Mouse (Mus musculus) lung, postnatal 10 days (tissue): ENCODE measurements around the gene Arf3.

Experiments
- DNase-seq: peaks from one replicate; pipeline ENCODE4 v3.0.0; 2021

Arf3 gene

GRCm38 (mm10) chr15:98714230-98714652 is 48.8 kb downstream of the Arf3 start:
- DNase-seq: peak; percentile 85

GRCm38 (mm10) chr15:98710442-98710841 is 52.6 kb downstream of the Arf3 start:
- DNase-seq: peak; percentile 79

GRCm38 (mm10) chr15:98707766-98708372 is 55.1 kb downstream of the Arf3 start, which contains the start of gene Ccdc65:
Ccdc65 (plus strand) TSS chr15:98708207.
- peak; percentile 94 for DNase-seq

- DNase-seq: no peak
Observed at GRCm38 (mm10) chr15:98704312-98704711, 58.7 kb downstream of the Arf3 start.

GRCm38 (mm10) chr15:98699190-98700105 is 63.6 kb downstream of the Arf3 start:
- peak; percentile 90 for DNase-seq

GRCm38 (mm10) chr15:98696216-98696615 is 66.8 kb downstream of the Arf3 start:
- no peak for DNase-seq

GRCm38 (mm10) chr15:98695726-98696125 is 67.3 kb downstream of the Arf3 start:
- peak; percentile 36 for DNase-seq

- peak; percentile 65 for DNase-seq
Observed at GRCm38 (mm10) chr15:98692171-98692715, 70.8 kb downstream of the Arf3 start.

- DNase-seq: no peak
Observed at GRCm38 (mm10) chr15:98691486-98692147, 71.4 kb downstream of the Arf3 start.

- DNase-seq: no peak
Observed at GRCm38 (mm10) chr15:98689682-98690081, 73.3 kb downstream of the Arf3 start.
